Mouse (Mus musculus): Measurements from ENCODE around the gene Sox6. TPM values are rescaled to one million over a fixed set of nuclear protein-coding genes. Genes with fewer than 3 reads are reported as not detected.

The Sox6 gene
- total and polyA plus RNA-seq, 3 experiments = 11.8 to 33.4 (median 26.4) TPM

DNA sequence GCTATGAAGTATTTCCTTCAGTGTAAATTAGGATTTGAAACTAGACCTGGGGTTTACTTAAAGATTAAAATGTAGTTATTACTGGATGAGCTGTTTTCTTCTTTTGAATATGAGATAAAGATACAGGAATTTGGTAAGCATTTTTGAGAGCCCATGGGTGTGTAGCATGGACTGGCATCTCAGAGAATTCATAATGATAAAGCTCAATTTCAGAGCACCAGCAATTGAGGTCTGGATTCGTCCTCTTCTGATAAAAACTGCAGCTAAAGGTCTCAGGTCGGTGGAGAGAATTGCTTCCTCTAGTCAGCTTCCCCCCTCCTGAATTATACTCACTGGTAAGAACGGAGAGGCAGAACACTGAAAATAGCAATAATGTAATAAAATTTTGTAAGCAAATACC, 86.4 kb downstream of the Sox6 start:
- peak overlapping the region; percentile 43 for H3K27ac ChIP-seq
- intact Hi-C loops (cut with DNase I) = loop anchor here (5.0 kb wide), 1 partner anchor 80 kb away; no protein-coding TSS in a partner anchor

DNA sequence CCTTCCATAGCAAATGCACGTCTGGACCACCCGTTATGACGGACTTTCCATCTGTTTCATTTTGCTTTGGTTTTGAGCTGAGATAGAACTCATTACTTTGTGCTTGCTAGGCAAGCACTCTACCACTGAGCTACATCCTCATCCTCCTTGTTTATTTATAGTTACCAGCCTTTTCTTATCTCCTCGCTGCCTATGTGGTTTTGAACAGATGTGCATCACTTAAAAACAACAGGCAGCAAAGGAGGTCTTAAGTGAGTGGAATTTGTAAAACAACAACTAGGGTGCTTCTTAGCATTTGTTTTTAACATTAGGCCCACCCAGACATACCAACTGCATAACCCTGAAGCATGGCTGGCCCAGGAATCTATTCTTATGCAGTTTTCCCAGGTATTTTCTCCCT, 86.9 kb downstream of the Sox6 start:
- Histone ChIP-seq H3K4me3 (no peak overlapping the region), H3K9ac (ENCODE audit: low read depth, low read length) (no peak overlapping the region), H3K27me3 (ENCODE audit: control insufficient read depth, insufficient read depth, low read length) (no peaks in the 10 kb centered on the region), H3K36me3 (ENCODE audit: control insufficient read depth, insufficient read depth, low read length) (peaks cover 6% of the 10 kb centered on the region; the same call in 1 of the 2 replicates), H3K79me2 (replicated peaks; ENCODE audit: control insufficient read depth, insufficient read depth, low read length) (no peaks in the 10 kb centered on the region), H3K27ac (no peak overlapping the region; the same call in 1 of the 2 replicates), H3K4me1 (ENCODE audit: control insufficient read depth, insufficient read depth, low read length) (no peaks in the 10 kb centered on the region; the same call in 1 of the 2 replicates)
- 82% methylated on average over 4 of the region's 4 CpGs for WGBS
- TF ChIP-seq EP300 (IDR thresholded peaks at IDR 0.05; ENCODE audit: insufficient read depth, low read depth, low read length) = no peak
- TF ChIP-seq CTCF (IDR thresholded peaks at IDR 0.05) = no peak
- TF ChIP-seq POLR2A (IDR thresholded peaks at IDR 0.05; ENCODE audit: insufficient read depth, low read depth, low read length) = no peak
- no peak for DNase-seq
- intact Hi-C loops (cut with DNase I) = loop anchor here (5.0 kb wide), 1 partner anchor 81 kb away; no protein-coding TSS in a partner anchor

More for the DNA sequence above, 86.4 kb downstream of the Sox6 start:
- no peak overlapping the region for H3K4me3 ChIP-seq
- H3K36me3 ChIP-seq (ENCODE audit: control insufficient read depth, insufficient read depth, low read length) = peaks cover 6% of the 10 kb centered on the region; the same call in 1 of the 2 replicates
- WGBS = 33% methylated on average over 3 of the region's 3 CpGs
- TF ChIP-seq CTCF (IDR thresholded peaks at IDR 0.05) (no peak), EP300 (IDR thresholded peaks at IDR 0.05; ENCODE audit: insufficient read depth, low read depth, low read length) (no peak), POLR2A (IDR thresholded peaks at IDR 0.05; ENCODE audit: insufficient read depth, low read depth, low read length) (no peak)
- no peak for DNase-seq
- H3K9ac ChIP-seq (ENCODE audit: low read depth, low read length) = no peak overlapping the region
- H3K79me2 ChIP-seq (replicated peaks; ENCODE audit: control insufficient read depth, insufficient read depth, low read length) = no peaks in the 10 kb centered on the region
- H3K27me3 ChIP-seq (ENCODE audit: control insufficient read depth, insufficient read depth, low read length) = no peaks in the 10 kb centered on the region
- H3K4me1 ChIP-seq (ENCODE audit: control insufficient read depth, insufficient read depth, low read length) = no peaks in the 10 kb centered on the region; the same call in 1 of the 2 replicates

DNA sequence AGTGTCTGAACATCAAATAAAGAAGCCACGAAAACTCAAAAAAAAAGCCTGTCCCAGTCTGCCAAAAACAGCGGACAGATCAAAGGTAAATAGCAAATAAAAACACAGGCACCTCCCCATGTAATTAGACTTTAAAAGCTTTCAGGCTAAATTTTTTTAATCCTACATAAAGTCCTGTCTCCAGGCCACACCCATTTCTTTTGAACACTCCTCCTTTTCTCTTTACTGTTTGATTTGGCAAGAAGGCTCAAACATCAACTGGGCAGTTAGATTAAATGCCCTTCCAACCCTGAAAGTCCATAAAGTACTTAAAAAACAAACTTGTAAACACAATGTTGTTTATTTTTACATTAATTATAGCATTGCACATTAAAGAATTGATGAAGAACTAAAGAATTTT, 90.7 kb downstream of the Sox6 start:
- Histone ChIP-seq H3K4me3 (no peak overlapping the region), H3K27ac (no peak overlapping the region), H3K4me1 (ENCODE audit: control insufficient read depth, insufficient read depth, low read length) (peaks cover 1% of the 10 kb centered on the region; the same call in 1 of the 2 replicates), H3K79me2 (replicated peaks; ENCODE audit: control insufficient read depth, insufficient read depth, low read length) (no peaks in the 10 kb centered on the region), H3K27me3 (ENCODE audit: control insufficient read depth, insufficient read depth, low read length) (no peaks in the 10 kb centered on the region), H3K36me3 (ENCODE audit: control insufficient read depth, insufficient read depth, low read length) (peaks cover 6% of the 10 kb centered on the region; the same call in 1 of the 2 replicates), H3K9ac (ENCODE audit: low read depth, low read length) (no peak overlapping the region)
- no peak for DNase-seq
- TF ChIP-seq POLR2A (IDR thresholded peaks at IDR 0.05; ENCODE audit: insufficient read depth, low read depth, low read length) = no peak
- TF ChIP-seq CTCF (IDR thresholded peaks at IDR 0.05) = no peak
- no peak for TF ChIP-seq EP300 (IDR thresholded peaks at IDR 0.05; ENCODE audit: insufficient read depth, low read depth, low read length)
- intact Hi-C loops (cut with DNase I) = no loop called here
- 79% methylated on average over 2 of the region's 2 CpGs for WGBS

DNA sequence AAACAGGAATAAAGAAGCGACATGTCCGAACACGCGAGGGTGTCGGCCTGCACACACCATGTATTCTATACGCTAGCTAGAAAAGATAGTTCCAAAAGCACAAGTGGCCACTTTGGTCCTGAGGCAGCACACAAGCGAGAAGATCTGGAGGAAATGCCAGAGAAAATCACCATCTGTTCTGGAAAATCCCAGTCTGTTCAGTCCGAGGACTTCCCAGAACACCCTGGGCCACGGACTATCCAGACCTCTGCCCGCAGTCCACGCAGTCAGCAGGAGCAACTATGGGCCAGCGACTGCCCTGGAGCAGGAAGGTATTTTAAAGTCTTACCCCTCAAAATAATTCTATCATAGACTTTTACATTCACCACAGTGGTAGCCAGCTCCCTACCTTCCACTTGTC, 92.0 kb downstream of the Sox6 start:
- no peaks in the 10 kb centered on the region for H3K27me3 ChIP-seq (ENCODE audit: control insufficient read depth, insufficient read depth, low read length)
- TF ChIP-seq CTCF (IDR thresholded peaks at IDR 0.05) = no peak
- TF ChIP-seq POLR2A (IDR thresholded peaks at IDR 0.05; ENCODE audit: insufficient read depth, low read depth, low read length) = no peak
- TF ChIP-seq EP300 (IDR thresholded peaks at IDR 0.05; ENCODE audit: insufficient read depth, low read depth, low read length) = no peak
- no peaks in the 10 kb centered on the region for H3K79me2 ChIP-seq (replicated peaks; ENCODE audit: control insufficient read depth, insufficient read depth, low read length)
- H3K27ac ChIP-seq = no peak overlapping the region
- H3K4me3 ChIP-seq = no peak overlapping the region
- intact Hi-C loops (cut with DNase I) = no loop called here
- peaks cover 3% of the 10 kb centered on the region; the same call in 1 of the 2 replicates for H3K36me3 ChIP-seq (ENCODE audit: control insufficient read depth, insufficient read depth, low read length)
- peaks cover 1% of the 10 kb centered on the region; the same call in 1 of the 2 replicates for H3K4me1 ChIP-seq (ENCODE audit: control insufficient read depth, insufficient read depth, low read length)
- no peak for DNase-seq
- H3K9ac ChIP-seq (ENCODE audit: low read depth, low read length) = no peak overlapping the region
- whole genome bisulfite sequencing = 87% methylated on average over 12 of the region's 12 CpGs

DNA sequence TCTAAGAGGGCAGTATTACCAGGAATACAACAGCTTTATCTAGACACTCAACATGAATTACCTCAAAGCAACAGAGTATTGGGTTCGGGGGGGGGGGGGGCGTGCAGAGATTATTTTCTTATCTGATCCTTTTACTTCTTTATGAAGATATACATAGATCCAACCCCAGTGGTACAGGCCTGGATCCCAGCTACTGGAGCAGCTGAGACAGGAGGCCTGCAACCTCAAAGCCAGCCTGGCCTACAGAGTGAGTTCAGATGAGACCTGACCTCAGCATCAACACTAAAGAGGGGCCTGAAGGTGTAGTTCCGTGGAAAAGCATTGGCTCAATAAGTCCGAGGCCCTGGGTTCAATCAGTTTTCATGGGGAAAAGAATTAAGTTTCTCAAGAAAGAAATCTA, 93.1 kb downstream of the Sox6 start:
- Histone ChIP-seq H3K27me3 (ENCODE audit: control insufficient read depth, insufficient read depth, low read length) (no peaks in the 10 kb centered on the region), H3K4me3 (no peak overlapping the region), H3K36me3 (ENCODE audit: control insufficient read depth, insufficient read depth, low read length) (no peaks in the 10 kb centered on the region), H3K4me1 (ENCODE audit: control insufficient read depth, insufficient read depth, low read length) (peaks cover 1% of the 10 kb centered on the region; the same call in 1 of the 2 replicates), H3K9ac (ENCODE audit: low read depth, low read length) (no peak overlapping the region), H3K27ac (no peak overlapping the region), H3K79me2 (replicated peaks; ENCODE audit: control insufficient read depth, insufficient read depth, low read length) (no peaks in the 10 kb centered on the region)
- TF ChIP-seq CTCF (IDR thresholded peaks at IDR 0.05) = no peak
- TF ChIP-seq POLR2A (IDR thresholded peaks at IDR 0.05; ENCODE audit: insufficient read depth, low read depth, low read length) = no peak
- TF ChIP-seq EP300 (IDR thresholded peaks at IDR 0.05; ENCODE audit: insufficient read depth, low read depth, low read length) = no peak
- DNase-seq = no peak
- 89% methylated on average over 4 of the region's 4 CpGs for WGBS
- intact Hi-C loops (cut with DNase I) = no loop called here

DNA sequence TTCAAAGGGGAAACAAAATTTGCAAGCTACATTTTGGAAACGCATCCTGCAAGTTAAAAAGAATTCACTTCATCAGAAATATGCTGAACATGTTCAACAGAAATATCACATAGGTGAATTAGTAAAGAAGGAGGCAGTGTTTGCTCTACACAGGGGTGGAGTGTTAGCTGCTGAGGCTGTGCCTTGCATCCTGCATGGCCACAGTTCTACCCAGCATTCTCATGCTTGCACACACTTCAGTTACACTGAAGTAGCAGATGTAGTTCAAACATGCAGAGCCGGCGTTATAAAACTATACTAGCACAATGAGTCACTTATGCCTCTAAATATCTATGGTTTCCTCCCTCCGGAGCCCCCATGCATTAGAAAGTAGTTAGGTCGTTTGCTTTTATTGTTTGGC, 94.3 kb downstream of the Sox6 start:
- 45% methylated on average over 5 of the region's 5 CpGs for WGBS
- no peak for TF ChIP-seq EP300 (IDR thresholded peaks at IDR 0.05; ENCODE audit: insufficient read depth, low read depth, low read length)
- no peak for TF ChIP-seq POLR2A (IDR thresholded peaks at IDR 0.05; ENCODE audit: insufficient read depth, low read depth, low read length)
- no peak for TF ChIP-seq CTCF (IDR thresholded peaks at IDR 0.05)
- intact Hi-C loops (cut with DNase I) = no loop called here

More for the DNA sequence above, 94.3 kb downstream of the Sox6 start:
- Histone ChIP-seq H3K27me3 (ENCODE audit: control insufficient read depth, insufficient read depth, low read length) (no peaks in the 10 kb centered on the region), H3K79me2 (replicated peaks; ENCODE audit: control insufficient read depth, insufficient read depth, low read length) (no peaks in the 10 kb centered on the region), H3K4me1 (ENCODE audit: control insufficient read depth, insufficient read depth, low read length) (peaks cover 1% of the 10 kb centered on the region; the same call in 1 of the 2 replicates), H3K36me3 (ENCODE audit: control insufficient read depth, insufficient read depth, low read length) (no peaks in the 10 kb centered on the region), H3K27ac (no peak overlapping the region), H3K4me3 (no peak overlapping the region), H3K9ac (ENCODE audit: low read depth, low read length) (no peak overlapping the region)
- DNase-seq = no peak
